Mouse (Mus musculus) frontal cortex, adult 2 months (tissue): Measurements from ENCODE around the gene Bcl3. TPM values are rescaled to one million over a fixed set of nuclear protein-coding genes. Genes with fewer than 3 reads are reported as not detected.
"Not testable (repeated sequence)": the region's sequence is repeated elsewhere in the genome, so short reads cannot be mapped to it uniquely, and the experiment has no call there.

Experiments
- DNase-seq, 2 experiments: peaks; one replicate each; pipeline ENCODE4 v3.0.0; 2022; ENCODE audit warnings: low spot score in 1 of 2; ENCODE audit errors: extremely low spot score in 1 of 2
- polyA plus RNA-seq: library from polyadenylated mRNA; depleted of rRNA; stranded (reverse); fragments of >200 nt; gene quantifications from 2 replicates; pipeline ENCODE4 v1.2.3, GENCODE M21; 2012

Bcl3 gene
- polyA plus RNA-seq, 1 experiment, result 0.56 TPM

DNA sequence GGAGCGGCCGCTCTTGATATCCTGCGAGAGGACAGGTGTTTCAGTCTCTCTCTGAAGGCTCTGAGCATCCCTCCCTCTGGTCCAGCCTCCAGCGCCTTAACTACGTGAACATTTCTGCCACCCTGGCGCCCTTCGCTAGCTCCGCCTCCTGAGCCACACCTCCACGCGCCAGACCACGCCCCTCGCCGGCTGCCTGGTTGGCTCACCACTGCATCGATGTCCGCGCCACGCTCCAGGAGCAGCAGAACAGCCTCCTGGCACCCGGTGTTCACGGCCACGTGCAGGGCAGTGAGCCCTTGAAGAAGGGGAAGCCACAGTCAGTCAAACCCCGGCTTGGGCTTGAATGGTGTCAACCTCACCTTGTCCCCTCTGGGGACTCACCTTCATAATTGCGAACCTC, 11.5 kb downstream of the Bcl3 start:
- DNase-seq, result peak in 1 of 2 experiments; percentile 24

DNA sequence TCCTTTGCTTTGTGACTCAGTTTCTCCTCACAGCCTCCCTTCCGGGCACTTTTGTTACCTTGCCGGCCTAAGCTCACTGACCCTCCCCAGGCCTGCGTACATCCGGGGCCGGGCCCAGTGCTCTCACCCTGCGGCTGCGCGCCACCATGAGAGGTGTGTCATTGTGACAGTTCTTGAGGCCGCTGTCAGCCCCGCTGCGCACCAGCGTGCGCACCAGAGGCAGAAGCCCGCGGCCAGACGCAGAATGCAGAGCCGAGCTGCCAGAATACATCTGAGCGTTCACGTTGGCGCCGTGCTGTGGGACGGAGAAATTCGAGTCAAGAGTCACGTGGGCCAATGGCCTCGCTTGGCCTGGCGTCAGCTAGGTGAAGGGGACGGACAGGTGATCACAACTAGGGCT, 13.2 kb downstream of the Bcl3 start:
- peak in 1 of 2 experiments; percentile 25 for DNase-seq

DNA sequence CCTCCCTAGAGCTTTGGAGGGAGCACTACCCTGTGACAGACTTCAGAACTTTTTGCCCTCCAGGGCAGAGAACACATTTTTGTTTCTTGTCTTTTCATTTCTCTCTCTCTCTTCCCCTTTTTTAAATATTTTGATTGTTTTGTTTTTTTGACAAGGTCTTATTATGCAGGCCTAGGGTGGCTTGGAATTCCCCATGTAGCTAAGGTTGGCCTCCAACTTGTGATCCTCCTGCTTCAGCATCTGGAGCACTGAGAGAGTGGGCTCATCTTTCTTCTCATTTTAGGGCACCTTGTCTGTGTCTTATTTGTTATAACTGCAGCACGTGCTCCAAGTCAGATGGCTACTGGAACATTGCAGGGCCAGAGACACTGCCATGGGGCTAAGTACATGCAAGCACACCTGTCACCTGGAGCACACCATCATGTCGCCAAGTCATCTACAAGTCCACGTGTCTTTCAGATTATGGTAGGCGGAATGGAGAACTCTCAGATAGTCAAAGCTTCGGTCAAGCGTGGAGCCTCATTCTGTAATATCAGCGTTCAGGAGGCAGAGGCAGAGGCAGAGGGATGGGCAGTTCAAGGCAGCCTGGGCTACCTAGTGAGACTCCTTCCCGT, 16.1 kb downstream of the Bcl3 start:
- no peak for DNase-seq

DNA sequence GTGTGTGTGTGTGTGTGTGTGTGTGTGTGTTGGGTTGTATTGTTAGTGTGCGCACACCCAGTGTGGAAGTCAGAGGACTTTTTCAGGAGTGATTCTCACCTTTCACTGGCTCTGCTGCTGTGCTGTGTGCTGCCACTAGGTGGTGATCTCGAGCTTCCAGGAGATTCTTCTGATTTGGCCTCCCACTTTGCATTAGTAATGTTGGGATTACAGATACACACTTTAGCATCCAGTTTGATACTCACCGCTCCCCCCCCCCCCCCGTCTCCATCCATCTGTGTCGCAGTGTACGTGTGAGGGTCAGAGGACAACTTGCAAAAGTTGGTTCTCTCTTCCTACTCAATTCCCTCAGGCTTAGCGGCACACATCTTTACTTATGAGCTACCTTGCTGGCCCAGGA, 19.6 kb downstream of the Bcl3 start:
- DNase-seq, result peak in 1 of 2 experiments; percentile 85

DNA sequence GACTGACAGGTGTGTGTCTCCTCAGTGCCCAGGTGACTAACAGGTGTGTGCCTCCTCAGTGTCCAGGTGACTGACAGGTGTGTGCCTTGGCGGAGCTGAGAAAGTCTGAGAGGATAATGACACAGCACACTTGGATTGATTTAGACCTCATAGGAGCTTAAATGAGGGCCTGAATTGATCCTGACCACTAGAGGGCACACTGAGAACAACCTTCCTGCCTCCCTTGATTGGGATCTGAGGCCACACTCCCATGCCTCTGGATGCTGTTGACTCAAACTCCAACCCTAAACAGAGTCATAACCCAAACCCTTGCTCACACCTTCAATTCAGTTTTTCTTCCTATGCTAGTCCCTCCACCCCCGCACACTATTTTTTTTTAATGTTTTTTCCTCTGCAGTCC, 21.8 kb downstream of the Bcl3 start:
- DNase-seq, result peak in 1 of 2 experiments; percentile 68

DNA sequence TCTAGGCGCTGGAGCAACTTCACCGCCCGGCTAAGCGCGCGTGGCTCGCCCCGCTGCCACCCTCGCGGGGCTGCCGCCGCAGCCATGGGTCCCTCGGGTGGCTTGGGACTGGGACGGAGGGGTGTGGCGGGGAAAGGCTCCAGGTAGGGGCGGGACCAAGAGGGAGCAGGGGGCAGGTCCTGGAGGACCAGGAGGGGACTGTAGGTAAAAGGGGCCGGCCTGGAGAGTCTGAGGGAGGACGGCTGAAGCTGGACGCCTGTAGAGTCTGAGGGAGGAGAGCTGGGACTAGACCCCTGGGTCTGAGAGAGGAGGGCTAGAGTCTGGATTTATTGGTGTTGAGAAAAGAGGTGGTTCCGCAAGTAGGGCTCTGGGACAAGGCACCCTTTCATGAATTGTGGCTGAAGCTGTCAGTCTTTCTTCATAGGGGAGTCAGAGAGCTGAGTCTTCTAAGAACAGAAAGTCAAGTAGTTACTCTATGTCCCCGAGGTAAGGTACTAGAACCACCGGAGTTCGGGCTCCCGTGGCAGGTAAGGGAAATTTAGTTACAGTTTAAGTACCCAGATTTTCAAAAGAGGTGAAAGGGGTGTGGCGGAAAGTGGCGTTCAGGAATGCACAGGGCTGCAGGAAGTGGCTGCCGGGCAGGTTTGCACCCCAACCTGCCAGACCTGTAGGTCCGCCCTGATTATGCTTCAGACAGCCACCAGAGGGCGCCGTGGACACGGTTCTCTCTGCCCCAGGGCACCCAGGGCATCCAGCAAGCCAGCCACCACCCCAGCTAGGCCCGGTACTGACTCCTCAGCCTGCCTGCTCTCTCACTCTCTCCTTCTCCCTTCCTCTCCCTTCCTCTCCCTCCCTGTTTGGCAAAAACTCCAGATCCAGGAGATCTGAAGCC, 25.6 kb downstream of the Bcl3 start, which contains the start of gene Cblc:
TSS of gene Cblc (minus strand) at position 113 of the 892 bp plus-strand sequence.
- peak in 1 of 2 experiments; percentile 69 for DNase-seq

DNA sequence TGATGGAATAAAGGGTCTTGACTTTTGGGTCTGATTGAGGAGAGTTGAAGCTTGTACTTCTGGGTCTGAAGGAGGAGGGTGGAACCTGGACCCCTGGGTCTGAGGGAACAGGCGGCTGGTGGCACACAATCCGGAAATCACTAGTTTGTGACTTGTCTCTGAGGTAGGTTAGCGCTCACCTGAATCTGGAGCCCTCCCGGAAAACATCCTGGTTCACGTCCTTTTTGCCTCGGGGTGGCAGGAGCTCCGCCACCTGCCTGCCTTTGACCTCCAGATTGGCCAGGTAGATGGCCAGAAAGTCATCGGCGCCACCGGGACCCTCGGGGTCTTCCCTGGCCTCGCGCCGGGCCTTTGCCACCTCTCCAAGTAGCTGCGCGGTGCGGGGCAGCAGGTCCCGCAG, 26.3 kb downstream of the Bcl3 start:
- no peak for DNase-seq

DNA sequence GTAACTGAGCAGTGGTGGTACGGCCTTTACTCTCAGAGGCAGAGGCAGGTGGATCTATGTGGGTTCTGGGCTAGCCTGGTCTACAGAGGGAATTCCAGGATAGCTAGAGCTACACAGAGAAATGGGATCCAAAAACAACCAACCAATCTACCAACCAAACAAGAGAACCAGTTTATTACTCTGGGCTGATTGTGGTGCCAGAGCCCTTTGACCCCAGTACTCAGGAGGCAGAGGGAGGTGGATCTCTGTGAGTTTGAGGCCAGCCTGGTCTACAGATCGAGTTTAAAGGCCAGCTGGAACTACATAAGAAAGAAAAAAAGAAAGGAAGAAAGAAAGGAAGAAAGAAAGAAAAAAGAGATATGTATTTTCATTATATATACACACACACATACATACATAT, 27.3 kb downstream of the Bcl3 start:
- no peak for DNase-seq

DNA sequence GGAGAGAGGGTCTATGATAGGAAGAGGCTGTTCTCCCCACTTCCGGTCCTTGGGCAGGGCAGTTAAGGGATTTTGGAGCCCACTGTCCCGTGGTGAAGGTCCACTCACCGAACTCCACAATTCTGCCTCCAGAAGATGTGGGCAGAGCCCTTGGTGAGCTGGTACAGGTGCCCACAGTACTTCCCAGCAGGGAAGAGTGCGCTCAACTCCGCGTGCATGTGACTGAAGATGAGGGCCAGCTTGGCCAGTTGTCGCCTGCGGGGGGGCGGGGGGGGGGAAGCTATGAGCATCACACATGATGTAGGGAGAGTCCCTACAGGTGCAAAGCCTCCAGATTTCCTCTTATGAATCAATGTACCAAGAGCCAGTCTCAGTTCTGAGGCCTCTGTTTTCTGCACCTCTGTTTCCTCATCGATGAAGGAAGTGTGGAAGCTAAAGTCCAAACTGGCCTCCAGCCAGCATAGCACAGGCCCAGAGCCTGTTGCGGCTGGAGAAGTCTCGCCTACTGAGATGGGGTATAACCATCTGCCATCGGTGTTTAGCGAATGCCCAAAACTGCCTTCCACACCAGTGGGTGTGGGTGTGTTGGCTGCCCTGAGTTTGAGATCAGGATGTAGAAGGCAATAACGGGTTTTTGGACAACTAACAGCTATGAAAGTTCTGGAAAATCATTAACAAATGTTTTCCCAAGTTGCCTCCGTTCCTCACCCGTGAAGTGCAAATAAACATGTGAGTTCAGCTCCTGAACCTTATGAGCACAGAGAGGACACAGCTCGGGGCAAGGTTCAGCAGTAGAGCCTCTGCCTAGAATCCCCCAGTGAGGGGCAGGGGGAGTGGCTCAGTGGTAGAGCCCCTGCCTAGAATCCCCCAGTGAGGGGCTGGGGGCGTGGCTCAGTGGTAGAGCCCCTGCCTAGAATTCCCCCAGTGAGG, 29.6 kb downstream of the Bcl3 start:
- no peak for DNase-seq

DNA sequence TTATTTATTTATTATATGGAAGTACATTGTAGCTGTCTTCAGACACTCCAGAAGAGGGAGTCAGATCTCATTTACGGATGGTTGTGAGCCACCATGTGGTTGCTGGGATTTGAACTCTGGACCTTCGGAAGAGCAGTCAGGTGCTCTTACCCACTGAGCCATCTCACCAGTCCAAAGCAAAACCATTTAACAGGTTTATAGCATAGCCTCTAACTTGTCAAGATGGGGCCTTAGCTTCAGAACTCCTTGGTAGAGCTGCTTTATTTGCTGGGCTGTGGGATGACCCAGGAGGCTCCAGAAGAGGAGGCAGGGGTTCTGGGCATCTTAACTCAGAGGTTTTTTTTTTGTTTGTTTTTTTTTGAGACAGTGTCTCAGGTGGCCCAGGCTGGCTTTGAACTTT, 31.1 kb downstream of the Bcl3 start:
- DNase-seq, result not testable (repeated sequence)

DNA sequence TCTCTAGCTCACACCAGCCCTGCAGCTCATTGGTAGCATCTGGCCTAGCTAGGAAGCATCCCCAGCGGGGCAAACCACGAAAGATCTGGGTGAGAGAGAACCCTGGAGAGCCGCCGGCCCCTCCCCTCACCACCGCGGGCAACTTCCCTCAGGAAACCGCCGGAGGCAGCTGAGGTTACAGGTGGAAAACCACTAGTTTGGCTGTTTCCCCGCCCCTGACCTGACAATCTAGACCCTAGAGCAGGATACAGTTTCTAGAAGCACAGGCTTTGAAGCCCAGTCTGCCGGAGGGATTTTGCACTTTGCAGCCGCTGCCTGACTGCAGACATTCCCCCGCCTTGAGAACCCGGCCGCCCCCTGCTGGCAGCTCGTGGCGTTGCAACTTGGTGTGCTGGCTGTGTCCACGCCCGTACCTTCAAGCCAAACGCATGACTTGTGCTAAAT, 32.6 kb downstream of the Bcl3 start:
- DNase-seq, result peak; percentile 35 to 92

DNA sequence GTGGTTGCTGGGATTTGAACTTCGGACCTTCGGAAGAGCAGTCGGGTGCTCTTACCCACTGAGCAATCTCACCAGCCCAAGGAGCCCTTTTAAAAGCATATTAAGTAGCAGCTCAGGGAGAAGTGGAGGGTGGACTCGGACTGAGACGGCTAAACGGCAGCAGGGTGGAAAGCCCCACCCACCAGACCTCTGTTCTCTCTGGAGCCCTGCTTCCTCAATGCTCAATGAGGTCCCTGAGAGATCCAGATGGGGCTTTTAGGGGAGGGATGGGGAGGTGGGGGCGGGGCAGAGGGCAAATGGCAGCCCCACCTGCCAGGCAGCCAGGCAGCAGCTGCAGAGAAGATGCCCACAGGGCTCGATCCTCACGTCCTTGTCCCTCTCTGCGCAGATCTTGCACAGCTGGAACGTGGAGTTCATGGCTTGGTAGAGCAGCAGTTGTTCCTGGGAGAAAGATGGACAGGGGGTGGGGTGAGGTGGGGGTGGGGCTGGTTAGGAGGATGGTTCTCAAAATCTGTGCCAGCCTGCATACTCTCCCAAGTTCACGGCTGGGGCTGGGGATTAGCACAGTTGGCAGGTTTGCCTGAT, 36.6 kb downstream of the Bcl3 start:
- no peak for DNase-seq

DNA sequence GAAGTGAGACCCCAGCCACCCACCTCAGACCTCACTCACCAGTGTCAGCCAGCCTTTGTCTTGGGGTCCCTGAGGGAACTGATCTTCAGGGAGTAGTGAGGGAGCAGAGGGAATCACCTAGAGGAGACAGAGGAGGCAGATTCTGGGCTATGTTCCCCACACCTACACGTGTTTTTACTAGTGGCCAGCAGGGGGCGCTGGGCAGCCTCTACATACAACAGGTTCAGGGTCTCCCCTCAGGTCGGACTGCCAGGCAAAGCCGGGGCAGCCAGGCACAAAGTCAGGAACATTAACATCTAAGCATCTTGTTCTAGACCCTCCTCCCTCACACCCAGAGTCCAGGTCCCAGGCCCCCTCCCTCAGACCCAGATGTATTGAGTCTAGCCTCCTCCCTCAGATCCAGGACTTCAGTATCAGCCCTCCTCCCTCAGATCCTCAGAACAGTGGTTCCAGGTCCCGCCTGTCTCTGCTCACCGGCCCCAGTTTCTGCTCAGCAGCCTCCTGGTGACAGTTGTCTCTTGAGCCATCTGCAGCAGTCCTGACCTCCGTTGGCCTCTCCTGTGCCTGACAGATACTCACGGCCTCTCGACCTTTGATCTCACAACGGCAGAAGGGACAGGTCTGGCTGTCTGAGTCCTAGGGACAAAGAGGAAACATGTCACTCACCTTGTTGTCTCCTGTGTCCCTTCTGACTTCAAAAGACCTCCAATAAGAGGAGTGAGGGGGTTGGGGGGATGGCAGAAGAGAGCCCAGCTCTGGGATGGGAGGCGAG, 37.6 kb downstream of the Bcl3 start:
- no peak for DNase-seq

DNA sequence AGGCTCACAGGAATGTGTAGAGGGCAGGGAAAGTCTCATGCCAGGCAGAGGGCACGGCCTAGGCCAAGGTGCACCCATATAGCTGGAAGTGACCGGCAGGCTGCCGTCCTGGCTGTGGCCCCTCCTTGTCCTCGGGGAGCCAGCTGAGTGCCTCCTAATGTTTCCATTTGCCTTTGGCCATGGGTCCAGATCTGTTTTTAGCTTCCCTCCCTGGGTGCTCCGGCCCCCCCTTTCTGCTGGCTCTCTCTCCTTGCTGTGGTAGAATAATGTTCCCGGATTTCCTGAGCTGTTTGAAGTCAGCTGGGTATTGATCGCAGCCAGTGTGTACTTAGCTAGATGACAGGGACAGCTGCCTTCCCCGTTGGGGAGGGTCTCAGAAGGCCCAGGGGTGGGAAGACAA, 38.9 kb downstream of the Bcl3 start:
- DNase-seq, result no peak

DNA sequence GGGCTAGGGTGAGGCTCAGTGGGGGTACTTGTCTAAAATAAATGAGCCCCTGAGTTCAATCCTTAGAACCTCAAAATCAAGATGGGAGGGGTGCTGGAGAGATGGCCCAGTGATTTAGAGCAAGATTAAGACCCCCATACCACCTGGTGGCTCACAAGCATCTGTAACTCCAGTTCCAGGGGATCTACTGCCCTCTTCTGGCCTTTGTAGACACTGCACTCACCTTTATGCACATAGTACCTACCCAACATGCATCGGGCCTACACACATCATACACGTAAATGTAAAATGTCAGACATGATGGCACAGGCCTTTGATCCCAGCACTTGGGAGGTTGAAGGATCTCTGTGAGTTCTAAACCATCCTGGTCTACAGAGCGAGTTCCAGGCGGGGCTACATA, 39.9 kb downstream of the Bcl3 start:
- DNase-seq, result no peak

DNA sequence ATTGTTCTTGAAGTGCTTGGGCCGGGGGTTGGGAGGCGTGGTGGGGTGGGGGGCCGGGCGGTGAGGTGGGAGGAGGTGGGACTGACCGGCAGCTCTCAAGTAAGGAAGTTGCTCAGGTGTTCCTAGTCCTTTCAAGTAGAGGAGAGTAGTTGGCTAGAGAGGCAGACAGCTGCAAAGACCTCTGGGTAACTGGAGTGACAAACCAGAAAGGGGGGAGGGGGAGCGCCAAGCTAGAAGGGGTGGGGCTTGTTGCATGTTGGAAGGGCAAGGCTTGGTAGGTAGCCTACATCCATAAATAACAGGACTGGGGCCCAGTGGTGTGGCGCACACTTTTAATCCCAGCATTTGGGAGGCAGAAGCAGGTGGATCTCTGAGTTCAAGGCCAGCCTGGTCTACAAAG, 40.8 kb downstream of the Bcl3 start:
- DNase-seq, result no peak

DNA sequence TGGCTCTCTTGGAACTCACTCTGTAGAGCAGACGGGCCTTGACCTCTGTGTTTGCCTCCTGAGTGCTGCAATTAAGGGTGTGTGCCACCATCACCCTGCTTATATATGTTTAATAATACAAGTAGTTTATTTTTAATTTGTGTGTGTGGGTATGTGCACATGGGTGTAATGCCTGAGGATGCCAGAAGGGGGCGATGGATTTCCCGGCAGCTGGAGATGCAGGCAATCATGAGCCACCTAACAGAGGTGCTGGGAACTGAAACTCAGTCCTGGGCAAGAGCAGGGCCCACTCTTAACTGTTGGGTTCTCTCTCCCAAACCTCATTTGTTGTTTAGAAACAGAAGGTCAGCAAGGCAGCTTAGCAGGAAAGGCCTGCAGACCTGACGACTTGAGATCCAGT, 42.7 kb downstream of the Bcl3 start:
- no peak for DNase-seq

DNA sequence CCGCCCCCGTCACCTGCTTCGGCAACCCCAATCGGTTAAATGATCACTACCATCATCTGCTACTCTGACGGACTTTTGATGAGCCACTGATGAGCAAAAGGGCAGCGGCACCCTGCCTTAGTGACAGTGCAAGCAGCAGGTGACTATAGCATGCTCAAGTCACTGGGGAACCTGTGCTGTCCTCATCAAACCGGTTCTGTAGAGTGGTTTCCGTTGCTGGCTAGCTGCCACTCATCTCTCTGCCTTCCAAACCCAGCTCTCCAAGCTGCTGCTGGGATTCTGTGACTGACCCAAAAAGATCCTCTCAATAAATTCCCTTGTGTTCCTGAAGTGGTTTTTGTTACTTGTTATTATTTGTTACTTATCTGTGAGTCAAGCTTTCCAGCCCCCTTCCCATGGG, 43.9 kb downstream of the Bcl3 start:
- DNase-seq, result no peak

DNA sequence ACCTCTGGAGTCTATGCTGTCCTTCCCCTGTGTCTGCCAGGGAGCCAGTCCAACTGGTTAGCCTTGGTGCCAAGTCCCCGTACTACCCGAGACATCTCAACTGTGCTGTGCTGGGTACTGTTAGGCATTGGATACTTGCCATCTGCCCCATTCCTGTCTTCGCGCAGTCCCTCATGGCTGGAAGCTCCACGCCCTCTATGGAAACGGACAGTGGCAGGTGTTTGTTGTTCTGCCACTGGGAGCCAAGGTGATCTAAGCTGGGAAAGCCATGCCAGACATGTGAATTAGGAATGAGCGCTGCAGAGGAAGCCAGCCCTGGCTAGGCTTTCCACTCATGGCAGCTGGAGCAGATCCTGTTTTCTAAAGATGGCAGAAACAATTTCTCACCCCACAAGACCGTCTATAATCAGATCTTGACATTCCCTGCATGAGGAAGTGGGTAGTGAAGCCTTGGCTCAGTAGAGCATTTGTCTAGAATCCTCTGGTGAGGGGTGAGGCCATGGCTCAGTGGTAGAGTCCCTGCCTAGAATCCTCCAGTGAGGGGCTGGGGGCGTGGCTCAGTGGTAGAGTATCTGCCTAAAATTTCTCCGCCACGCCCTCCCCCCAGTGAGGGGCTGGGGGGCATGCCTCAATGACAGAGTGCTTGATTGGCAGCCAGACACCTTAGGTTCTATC, 45.4 kb downstream of the Bcl3 start:
- no peak for DNase-seq
